Mouse (Mus musculus): ENCODE measurements around the gene Duxf3. TPM values are rescaled to one million over a fixed set of nuclear protein-coding genes. Genes with fewer than 3 reads are reported as not detected.

Gene Duxf3
- total and polyA plus RNA-seq, 3 experiments = 0.17 TPM; not detected in 2

DNA sequence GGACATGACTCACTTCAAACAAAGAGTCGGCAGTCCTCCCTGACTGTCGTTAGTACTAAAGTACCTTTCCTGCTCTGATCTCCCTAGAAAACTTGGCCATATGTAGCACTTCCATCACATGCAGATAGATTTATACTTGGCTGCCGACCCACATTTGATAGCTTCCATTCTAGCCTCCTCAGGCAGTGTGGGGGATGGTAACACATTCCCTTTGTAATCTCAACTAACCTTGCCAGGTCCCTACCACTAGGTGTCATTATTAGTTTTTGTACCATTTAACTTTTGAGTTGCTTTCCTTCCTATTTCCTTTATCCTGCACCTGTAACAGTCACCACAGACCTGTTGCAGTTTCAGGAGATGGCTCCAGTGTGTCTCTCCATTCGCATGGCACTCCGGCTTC is 26.0 kb upstream of the Duxf3 start:
- Histone ChIP-seq H3K36me3 (replicated peaks in 1 of 2; ENCODE audit: control insufficient read depth in 1 of 2, insufficient read depth in 1 of 2, low read length in 1 of 2) (peaks cover 9 to 44% of the 10 kb centered on the region in 2 experiments), H3K27me3 (replicated peaks) (no peaks in the 10 kb centered on the region), H3K79me2 (replicated peaks; ENCODE audit: control insufficient read depth, extremely low read depth, insufficient read depth, poor library complexity, severe bottlenecking) (peaks cover 5% of the 10 kb centered on the region; the same call in 1 of the 2 replicates), H3K27ac (ENCODE audit: insufficient read depth, low read depth) (no peak overlapping the region), H3K9ac (ENCODE audit: insufficient read depth, low read depth) (no peak overlapping the region), H3K4me1 (ENCODE audit: control insufficient read depth in 1 of 2, insufficient read depth in 2 of 2) (peaks cover 0 to 21% of the 10 kb centered on the region in 2 experiments; a peak in 2 of 4 replicates), H3K4me3 (replicated peaks in 1 of 3; ENCODE audit: low read depth in 2 of 3, low read length in 2 of 3, poor library complexity in 1 of 3) (no peak overlapping the region), H3K4me2 (ENCODE audit: insufficient read depth, low read depth, poor library complexity, severe bottlenecking) (no peak overlapping the region), H3K9me3 (replicated peaks; ENCODE audit: low read length) (no peaks in the 10 kb centered on the region)
- peak; percentile 33 for DNase-seq (ENCODE audit: extremely low read depth)
- in situ Hi-C loops (cut with MboI; ENCODE audit: low pct_ligation_motif_present, low pct_unique_long_range_greater_than_20kb, low sequenced_read_pairs) = no loop called here
- dilution Hi-C loops (cut with MboI; ENCODE audit: extremely low pct_ligation_motif_present, extremely low pct_unique_long_range_greater_than_20kb, low sequenced_read_pairs) = no loop called here
- TF ChIP-seq CHD2 (IDR thresholded peaks at IDR 0.05; ENCODE audit: low read length) = peak; percentile 80
- 0 out of 2 replicates have a peak, but pooled peaks have one; percentile 36 for TF ChIP-seq SIN3A (IDR thresholded peaks at IDR 0.05; ENCODE audit: low read length)
- no peak for TF ChIP-seq MYC (IDR thresholded peaks at IDR 0.05; ENCODE audit: low read depth, low read length)
- TF ChIP-seq EP300 (IDR thresholded peaks at IDR 0.05; ENCODE audit: low read length) = 0 out of 2 replicates have a peak, but pooled peaks have one; percentile 15
- 0 out of 2 replicates have a peak, but pooled peaks have one; percentile 7 for TF ChIP-seq BHLHE40 (IDR thresholded peaks at IDR 0.05; ENCODE audit: low read depth, low read length)
- no peak for TF ChIP-seq KAT2A (IDR thresholded peaks at IDR 0.05; ENCODE audit: insufficient replicate concordance, low read length)
- no peak for TF ChIP-seq CHD1 (IDR thresholded peaks at IDR 0.05; ENCODE audit: low read depth, low read length)
- TF ChIP-seq CTCF (conservative IDR thresholded peaks at IDR 0.05 in 1 of 2, IDR thresholded peaks at IDR 0.05 in 1 of 2; ENCODE audit: low read depth in 2 of 2, low read length in 2 of 2) = peak in 1 of 2 experiments; percentile 56; a peak in 2 of 4 replicates
- TF ChIP-seq USF2 (conservative IDR thresholded peaks at IDR 0.05; ENCODE audit: low read depth, low read length) = no peak
- TF ChIP-seq HCFC1 (IDR thresholded peaks at IDR 0.05; ENCODE audit: low read depth, low read length) = no peak
- peak; percentile 33 for TF ChIP-seq SMC3 (IDR thresholded peaks at IDR 0.05; ENCODE audit: low read depth, low read length)
- TF ChIP-seq PAX5 (IDR thresholded peaks at IDR 0.05; ENCODE audit: low read length) = no peak
- peak; percentile 50 for TF ChIP-seq RAD21 (IDR thresholded peaks at IDR 0.05; ENCODE audit: low read depth, low read length)
- no peak for TF ChIP-seq MAX (IDR thresholded peaks at IDR 0.05; ENCODE audit: low read length)
- no peak for TF ChIP-seq RCOR1 (conservative IDR thresholded peaks at IDR 0.05; ENCODE audit: low read depth, low read length)
- no peak for TF ChIP-seq IRF4 (IDR thresholded peaks at IDR 0.05; ENCODE audit: low read depth, low read length)
- TF ChIP-seq NRF1 (IDR thresholded peaks at IDR 0.05; ENCODE audit: low read depth, low read length) = no peak

DNA sequence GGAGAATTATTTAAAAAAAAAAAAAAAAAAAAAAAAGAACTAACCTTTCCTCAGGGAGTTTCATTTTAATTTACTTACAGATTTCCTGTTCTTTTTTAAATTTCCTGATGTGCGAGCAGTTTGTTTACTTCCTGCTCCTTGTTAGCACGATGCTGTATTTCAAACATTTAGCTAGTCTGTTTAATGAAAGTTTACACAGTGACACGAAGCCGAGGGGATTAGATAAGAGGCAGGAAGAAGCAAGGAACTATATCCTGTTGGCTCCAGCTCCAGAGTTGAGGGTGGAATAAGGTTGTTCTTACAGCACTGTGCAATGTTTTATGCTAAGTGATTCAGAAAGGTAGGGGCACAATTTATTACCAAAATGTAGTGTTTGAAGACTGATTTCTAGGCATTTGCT is 23.5 kb upstream of the Duxf3 start:
- H3K79me2 ChIP-seq (replicated peaks; ENCODE audit: control insufficient read depth, extremely low read depth, insufficient read depth, poor library complexity, severe bottlenecking) = peaks cover 5% of the 10 kb centered on the region; the same call in 1 of the 2 replicates
- H3K27ac ChIP-seq (ENCODE audit: insufficient read depth, low read depth) = no peak overlapping the region
- H3K4me1 ChIP-seq (ENCODE audit: control insufficient read depth in 1 of 2, insufficient read depth in 2 of 2) = peaks cover 0 to 18% of the 10 kb centered on the region in 2 experiments; a peak in 2 of 4 replicates
- H3K9ac ChIP-seq (ENCODE audit: insufficient read depth, low read depth) = peak overlapping the region; percentile 65
- TF ChIP-seq RCOR1 (conservative IDR thresholded peaks at IDR 0.05; ENCODE audit: low read depth, low read length) (no peak), CHD1 (IDR thresholded peaks at IDR 0.05; ENCODE audit: low read depth, low read length) (0 out of 2 replicates have a peak, but pooled peaks have one; percentile 57), ZNF384 (IDR thresholded peaks at IDR 0.05; ENCODE audit: low read depth, low read length) (0 out of 2 replicates have a peak, but pooled peaks have one; percentile 31), ELF1 (IDR thresholded peaks at IDR 0.05; ENCODE audit: low read depth, low read length) (no peak), IRF4 (IDR thresholded peaks at IDR 0.05; ENCODE audit: low read depth, low read length) (no peak), USF2 (conservative IDR thresholded peaks at IDR 0.05; ENCODE audit: low read depth, low read length) (no peak), PAX5 (IDR thresholded peaks at IDR 0.05; ENCODE audit: low read length) (no peak)
- in situ Hi-C loops (cut with MboI; ENCODE audit: low pct_ligation_motif_present, low pct_unique_long_range_greater_than_20kb, low sequenced_read_pairs) = no loop called here
- H3K27me3 ChIP-seq (replicated peaks) = no peaks in the 10 kb centered on the region
- dilution Hi-C loops (cut with MboI; ENCODE audit: extremely low pct_ligation_motif_present, extremely low pct_unique_long_range_greater_than_20kb, low sequenced_read_pairs) = no loop called here
- peaks cover 9 to 26% of the 10 kb centered on the region in 2 experiments for H3K36me3 ChIP-seq (replicated peaks in 1 of 2; ENCODE audit: control insufficient read depth in 1 of 2, insufficient read depth in 1 of 2, low read length in 1 of 2)
- H3K9me3 ChIP-seq (replicated peaks; ENCODE audit: low read length) = no peaks in the 10 kb centered on the region
- H3K4me2 ChIP-seq (ENCODE audit: insufficient read depth, low read depth, poor library complexity, severe bottlenecking) = peak overlapping the region; percentile 92
- peak overlapping the region; percentile 82 to 91 (median 91) for H3K4me3 ChIP-seq (replicated peaks in 1 of 3; ENCODE audit: low read depth in 2 of 3, low read length in 2 of 3, poor library complexity in 1 of 3)
- DNase-seq (ENCODE audit: extremely low read depth) = no peak
